Mouse (Mus musculus) erythroblast, embryonic 14.5 days (primary cell): ENCODE measurements around the gene Wdr59. TPM values are rescaled to one million over a fixed set of nuclear protein-coding genes. Genes with fewer than 3 reads are reported as not detected.

ENCODE experiments used
- H3K27me3 ChIP-seq: 2 replicates; pipeline ENCODE4 v1.6.1; 2012; ENCODE audit warnings: inconsistent platforms; ENCODE audit not compliant: control insufficient read depth
- H3K36me3 ChIP-seq: 2 replicates; pipeline ENCODE4 v1.6.1; 2012; ENCODE audit warnings: mild to moderate bottlenecking, inconsistent platforms; ENCODE audit not compliant: control insufficient read depth
- H3K4me1 ChIP-seq: 2 replicates; pipeline ENCODE4 v1.6.1; 2012; ENCODE audit warnings: inconsistent platforms; ENCODE audit not compliant: control insufficient read depth
- H3K4me3 ChIP-seq: replicated peaks from 2 replicates; pipeline ENCODE3; 2012; ENCODE audit warnings: moderate library complexity, mild to moderate bottlenecking, inconsistent platforms
- H3K9me3 ChIP-seq: 2 replicates; pipeline ENCODE4 v1.6.1; 2012; ENCODE audit warnings: low read length, inconsistent platforms, mixed read lengths; ENCODE audit not compliant: control insufficient read depth
- GATA1 ChIP-seq: IDR thresholded peaks from 2 replicates; pipeline ENCODE4 v1.6.1; 2012; ENCODE audit warnings: low read length, inconsistent platforms, mixed read lengths
- TAL1 ChIP-seq: IDR thresholded peaks from 3 replicates; pipeline ENCODE4 v1.6.1; 2012; ENCODE audit warnings: low read length, inconsistent platforms, mixed read lengths
- polyA plus RNA-seq: library from polyadenylated mRNA; stranded (reverse); fragments of >175 nt; gene quantifications from 2 replicates; pipeline ENCODE4 v1.2.3, GENCODE M21; 2012

Gene Wdr59
- polyA plus RNA-seq, 1 experiment = 0.08 TPM

GRCm38 (mm10) chr8:111480691-111481090 lies 41.2 kb downstream of the Wdr59 start:
- Histone ChIP-seq H3K27me3 (no peaks in the 10 kb centered on the region), H3K36me3 (peaks cover 54% of the 10 kb centered on the region), H3K4me1 (no peaks in the 10 kb centered on the region), H3K4me3 (no peak overlapping the region), H3K9me3 (no peaks in the 10 kb centered on the region)
- TF ChIP-seq GATA1 = no peak
- no peak for TF ChIP-seq TAL1

DNA sequence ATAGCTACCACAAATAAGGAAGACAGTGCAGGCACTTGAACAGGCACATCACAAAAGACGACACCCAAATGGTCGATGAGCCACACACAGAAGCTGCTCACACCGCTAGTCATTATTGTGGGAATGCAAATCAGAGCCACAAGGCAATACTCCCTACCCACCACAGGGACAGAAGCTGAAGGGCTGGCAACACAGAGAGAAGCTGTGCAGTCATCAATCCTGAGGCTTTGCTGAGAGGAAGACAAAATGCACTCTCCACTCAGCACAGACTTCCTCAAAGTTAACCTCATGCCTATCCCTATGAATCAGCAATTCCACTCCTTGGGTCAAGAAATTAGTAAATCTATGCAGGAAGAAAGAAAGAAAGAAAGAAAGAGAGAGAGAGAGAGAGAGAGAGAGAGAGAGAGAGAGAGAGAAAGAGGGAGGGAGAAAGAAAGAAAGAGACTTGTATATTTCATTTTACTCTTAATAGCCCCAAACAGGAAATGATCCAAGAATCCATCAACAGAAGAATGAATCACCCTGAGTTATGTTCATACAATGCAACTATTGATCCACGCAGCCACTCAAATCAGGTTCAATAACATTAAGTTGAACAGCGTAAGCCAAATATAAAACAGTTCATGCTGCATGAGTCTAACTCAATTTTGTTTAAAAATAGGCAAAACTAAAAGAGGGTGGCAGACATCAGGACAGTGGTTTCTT lies 44.0 kb downstream of the Wdr59 start:
- Histone ChIP-seq H3K4me3 (no peak overlapping the region), H3K4me1 (no peaks in the 10 kb centered on the region), H3K9me3 (no peaks in the 10 kb centered on the region), H3K36me3 (peaks cover 48% of the 10 kb centered on the region), H3K27me3 (no peaks in the 10 kb centered on the region)
- TF ChIP-seq GATA1 (no peak), TAL1 (no peak)

DNA sequence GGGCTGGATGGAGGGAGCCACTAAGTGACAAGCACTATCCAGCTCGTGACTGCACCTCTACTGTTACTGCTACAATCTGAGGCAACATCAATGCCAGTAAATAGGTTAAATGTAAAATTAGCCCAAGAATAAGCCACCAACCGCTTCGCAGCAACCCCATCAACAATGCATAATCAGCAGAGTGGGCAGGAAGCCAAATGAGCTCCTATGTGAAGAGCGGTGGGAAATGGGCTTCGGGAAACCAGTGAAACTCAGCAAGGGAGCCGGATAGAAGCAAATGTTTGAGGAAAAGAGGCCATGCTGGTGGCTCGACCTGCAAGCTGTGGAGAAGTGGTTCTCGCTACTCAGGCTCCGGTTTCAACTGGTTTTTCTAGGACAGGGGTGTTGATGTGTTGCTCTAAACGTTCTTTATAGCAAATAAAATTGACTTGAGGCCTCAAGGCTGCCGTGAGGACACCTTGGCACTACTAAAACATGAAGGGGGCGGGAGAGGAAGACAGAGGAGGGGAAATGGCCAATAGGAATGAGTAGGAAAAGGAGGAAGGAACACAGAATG lies 50.3 kb downstream of the Wdr59 start:
- no peaks in the 10 kb centered on the region for H3K27me3 ChIP-seq
- peaks cover 46% of the 10 kb centered on the region for H3K36me3 ChIP-seq
- no peak for TF ChIP-seq GATA1
- no peak for TF ChIP-seq TAL1
- H3K4me3 ChIP-seq = no peak overlapping the region
- no peaks in the 10 kb centered on the region for H3K4me1 ChIP-seq
- no peaks in the 10 kb centered on the region for H3K9me3 ChIP-seq

GRCm38 (mm10) chr8:111469013-111469412 lies 52.9 kb downstream of the Wdr59 start:
- Histone ChIP-seq H3K27me3 (no peaks in the 10 kb centered on the region), H3K9me3 (no peaks in the 10 kb centered on the region), H3K36me3 (peaks cover 33% of the 10 kb centered on the region), H3K4me3 (no peak overlapping the region), H3K4me1 (no peaks in the 10 kb centered on the region)
- TF ChIP-seq GATA1 = no peak
- no peak for TF ChIP-seq TAL1

DNA sequence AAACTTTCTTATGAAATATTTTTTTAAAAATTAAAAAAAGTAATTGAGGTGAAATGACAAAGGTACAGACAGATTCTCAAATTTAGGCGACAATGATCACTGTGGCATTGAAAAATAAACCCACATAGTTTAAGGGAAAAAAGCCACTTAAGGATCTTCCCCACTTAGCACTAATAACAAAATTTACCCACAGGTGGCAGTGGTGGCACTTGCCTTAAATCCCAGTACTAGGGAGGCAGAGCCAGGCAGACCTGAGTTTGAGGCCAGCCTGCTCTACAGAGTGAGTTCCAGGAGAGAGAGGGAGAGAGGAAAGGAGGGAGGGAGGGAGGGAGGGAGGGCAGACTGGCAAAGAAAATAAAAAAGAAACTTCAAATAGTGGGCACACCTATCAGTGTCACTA lies 56.6 kb downstream of the Wdr59 start:
- H3K36me3 ChIP-seq = peaks cover 28% of the 10 kb centered on the region
- H3K27me3 ChIP-seq = no peaks in the 10 kb centered on the region
- TF ChIP-seq TAL1 = no peak
- no peak for TF ChIP-seq GATA1
- H3K9me3 ChIP-seq = no peaks in the 10 kb centered on the region
- H3K4me3 ChIP-seq = no peak overlapping the region
- no peaks in the 10 kb centered on the region for H3K4me1 ChIP-seq

DNA sequence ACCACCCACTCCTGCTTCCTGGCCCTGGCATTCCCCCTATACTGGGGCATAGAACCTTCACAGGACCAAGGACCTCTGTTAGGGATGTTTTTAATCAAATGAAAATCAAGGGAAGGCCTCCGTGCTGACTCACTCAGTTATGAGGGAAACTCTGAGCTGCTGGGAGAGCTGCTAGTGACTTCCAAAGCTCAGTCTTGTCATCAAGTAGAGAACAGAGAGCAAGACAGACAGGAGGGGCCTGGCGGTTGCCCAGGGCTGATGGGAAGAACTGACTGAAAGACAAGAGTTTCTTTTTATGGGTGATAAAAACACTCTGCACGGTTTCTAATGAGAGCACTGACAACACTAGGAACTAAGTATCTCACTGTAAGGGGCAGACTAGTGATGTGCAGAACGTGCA lies 57.4 kb downstream of the Wdr59 start:
- H3K36me3 ChIP-seq = peaks cover 27% of the 10 kb centered on the region
- TF ChIP-seq GATA1 = no peak
- TF ChIP-seq TAL1 = no peak
- no peaks in the 10 kb centered on the region for H3K9me3 ChIP-seq
- H3K4me3 ChIP-seq = no peak overlapping the region
- H3K4me1 ChIP-seq = no peaks in the 10 kb centered on the region
- no peaks in the 10 kb centered on the region for H3K27me3 ChIP-seq

- Histone ChIP-seq H3K4me1 (peaks cover 19% of the 10 kb centered on the region), H3K9me3 (no peaks in the 10 kb centered on the region), H3K4me3 (no peak overlapping the region), H3K27me3 (no peaks in the 10 kb centered on the region), H3K36me3 (peaks cover 21% of the 10 kb centered on the region)
- TF ChIP-seq GATA1 (no peak), TAL1 (no peak)
Observed at GRCm38 (mm10) chr8:111449671-111450070, 72.2 kb downstream of the Wdr59 start.

DNA sequence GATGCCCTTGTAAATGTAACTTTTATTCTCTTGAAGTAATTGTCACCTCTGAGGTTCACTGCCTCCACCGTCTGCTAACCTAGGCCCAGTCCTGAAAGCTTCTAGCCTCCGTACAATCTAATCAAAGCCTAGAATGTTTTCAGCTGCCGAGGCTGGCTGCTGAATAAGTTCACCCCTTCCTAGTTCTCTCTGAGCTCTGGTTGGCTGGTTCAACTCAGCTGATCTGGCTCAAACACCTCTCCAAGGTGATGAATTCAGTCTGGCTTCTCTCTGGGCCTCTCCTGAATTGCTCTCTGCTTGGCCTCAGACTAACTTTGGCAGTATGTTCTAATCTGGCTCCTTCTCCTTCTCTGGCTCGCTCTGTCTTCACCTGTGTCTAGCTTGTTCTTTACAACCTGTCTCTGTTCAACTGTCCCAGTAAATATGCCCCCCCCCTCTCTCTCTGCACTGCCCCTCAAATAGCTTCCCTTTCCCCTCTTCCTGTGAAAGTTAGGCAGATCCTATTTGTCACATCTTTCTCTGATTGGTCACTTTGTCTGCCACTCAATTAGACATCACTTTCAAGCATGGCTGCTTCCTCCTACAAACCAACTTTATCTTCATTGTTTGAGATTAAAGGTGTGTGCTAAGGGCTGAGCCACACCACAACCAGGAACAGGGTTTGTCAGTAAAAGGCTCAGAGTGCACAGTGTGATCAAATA lies 75.8 kb downstream of the Wdr59 start:
- Histone ChIP-seq H3K9me3 (no peaks in the 10 kb centered on the region), H3K4me3 (no peak overlapping the region), H3K27me3 (peaks cover 3% of the 10 kb centered on the region; the same call in 1 of the 2 replicates), H3K36me3 (peaks cover 14% of the 10 kb centered on the region), H3K4me1 (peaks cover 27% of the 10 kb centered on the region)
- TF ChIP-seq GATA1 (no peak), TAL1 (no peak)

DNA sequence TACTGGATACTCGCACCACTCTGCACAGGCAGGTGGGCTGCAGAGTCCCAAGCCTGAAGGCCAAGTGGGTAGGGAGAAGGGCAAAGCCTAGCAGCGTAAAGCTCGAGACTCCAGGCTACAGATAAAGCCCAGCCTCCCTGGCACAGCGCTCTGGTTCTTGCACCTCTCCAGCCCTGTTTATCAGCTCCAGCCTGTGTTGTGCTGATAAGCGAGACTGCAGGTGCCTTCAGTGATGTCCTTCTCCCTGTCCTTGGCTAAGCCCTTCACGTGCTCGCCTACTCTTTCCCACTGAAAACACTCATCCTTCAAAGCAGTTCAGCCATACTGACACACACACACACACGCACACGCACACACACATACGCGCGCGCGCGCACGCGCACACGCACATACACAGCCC lies 76.3 kb downstream of the Wdr59 start:
- Histone ChIP-seq H3K27me3 (peaks cover 3% of the 10 kb centered on the region; the same call in 1 of the 2 replicates), H3K4me3 (no peak overlapping the region)

More for the DNA sequence above, 76.3 kb downstream of the Wdr59 start:
- Histone ChIP-seq H3K9me3 (no peaks in the 10 kb centered on the region), H3K4me1 (peaks cover 27% of the 10 kb centered on the region), H3K36me3 (peaks cover 9% of the 10 kb centered on the region)
- TF ChIP-seq GATA1 (peak; percentile 59), TAL1 (peak; percentile 67)
